Mouse (Mus musculus) lung, postnatal 0 days (tissue): Measurements from ENCODE around the gene 1700109H08Rik. TPM values are rescaled to one million over a fixed set of nuclear protein-coding genes. Genes with fewer than 3 reads are reported as not detected.
A peak's percentile ranks its signal among the peaks of the same experiment; 100 is the strongest.

ENCODE experiments used
- ATAC-seq: fragments of 200-750 bp; cut with Nextera tagmentation; 2 replicates; pipeline ENCODE4 v1.8.0; 2017; ENCODE audit warnings: moderate library complexity
- DNase-seq: peaks from one replicate; pipeline ENCODE4 v3.0.0-alpha.2; 2016; ENCODE audit warnings: low spot score
- H3K27ac ChIP-seq: fragments of 300-500 bp; sonication (generic); 2 replicates; pipeline ENCODE4 v1.5.1; 2014; ENCODE audit warnings: antibody characterized with exemption, mild to moderate bottlenecking, low read length, mixed read lengths
- H3K27me3 ChIP-seq: fragments of 300-500 bp; sonication (generic); replicated peaks from 2 replicates; pipeline ENCODE4 v1.6.1; 2014; ENCODE audit warnings: low read length, mixed read lengths; ENCODE audit not compliant: insufficient read depth
- H3K36me3 ChIP-seq: fragments of 300-500 bp; sonication (generic); 2 replicates; pipeline ENCODE4 v1.6.1; 2014; ENCODE audit warnings: low read length, mixed read lengths; ENCODE audit not compliant: insufficient read depth
- H3K4me1 ChIP-seq: fragments of 300-500 bp; sonication (generic); 2 replicates; pipeline ENCODE4 v1.6.1; 2014; ENCODE audit warnings: antibody characterized with exemption, low read depth, low read length, mixed read lengths; ENCODE audit not compliant: insufficient read depth
- H3K4me2 ChIP-seq: fragments of 300-500 bp; sonication (generic); replicated peaks from 2 replicates; pipeline ENCODE4 v1.6.1; 2014; ENCODE audit warnings: low read depth, mild to moderate bottlenecking, low read length, moderate library complexity, mixed read lengths
- H3K4me3 ChIP-seq: fragments of 300-500 bp; sonication (generic); 2 replicates; pipeline ENCODE4 v1.5.1; 2014; ENCODE audit warnings: low read depth, low read length
- H3K9ac ChIP-seq: fragments of 300-500 bp; sonication (generic); replicated peaks from 2 replicates; pipeline ENCODE4 v1.6.1; 2014; ENCODE audit warnings: low read depth, mild to moderate bottlenecking
- H3K9me3 ChIP-seq: fragments of 300-500 bp; sonication (generic); 2 replicates; pipeline ENCODE4 v1.6.1; 2016; ENCODE audit warnings: low read length, mixed read lengths
- CTCF ChIP-seq: IDR thresholded peaks from 2 replicates; pipeline ENCODE4 v1.5.1; 2016; ENCODE audit warnings: antibody characterized with exemption, mild to moderate bottlenecking
- EP300 ChIP-seq: IDR thresholded peaks from 2 replicates; pipeline ENCODE4 v1.6.1; 2016; ENCODE audit warnings: antibody characterized with exemption, mild to moderate bottlenecking, control low read depth
- WGBS: fragments of 180-500 bp; shearing (Covaris S2); extraction: QIAGEN DNeasy Blood & Tissue Kit; methylation state at CpG from one replicate; pipeline ENCODE4 v1.1.7; 2014; 5-methylcytosine and 5-hydroxymethylcytosine counted together
- polyA plus RNA-seq: library from polyadenylated mRNA; unstranded; fragments of >200 nt; fragmentation: Nextera tagmentation; extraction: Ambion mirVana; gene quantifications from 2 replicates; pipeline ENCODE4 v1.2.1, GENCODE M21; 2015

Gene 1700109H08Rik
- polyA plus RNA-seq, 1 experiment from 2014 or later: 0.84 TPM

GRCm38 (mm10) chr5:3632285-3632684, 60.9 kb downstream of the 1700109H08Rik start:
- ATAC-seq (no peak), DNase-seq (no peak)
- no peak for TF ChIP-seq EP300
- no peak for TF ChIP-seq CTCF
- Histone ChIP-seq H3K9ac (no peak overlapping the region), H3K4me3 (no peak overlapping the region), H3K4me2 (no peak overlapping the region), H3K27ac (no peak overlapping the region), H3K9me3 (no peaks in the 10 kb centered on the region), H3K27me3 (no peaks in the 10 kb centered on the region), H3K4me1 (no peaks in the 10 kb centered on the region), H3K36me3 (peaks cover 6% of the 10 kb centered on the region; the same call in 1 of the 2 replicates)
- 82% methylated on average over 5 of the region's 5 CpGs for WGBS

GRCm38 (mm10) chr5:3633315-3633714, 61.9 kb downstream of the 1700109H08Rik start:
- Histone ChIP-seq H3K9me3 (no peaks in the 10 kb centered on the region), H3K36me3 (peaks cover 6% of the 10 kb centered on the region; the same call in 1 of the 2 replicates), H3K4me2 (no peak overlapping the region), H3K27ac (no peak overlapping the region), H3K4me3 (no peak overlapping the region), H3K27me3 (no peaks in the 10 kb centered on the region), H3K9ac (no peak overlapping the region), H3K4me1 (no peaks in the 10 kb centered on the region)
- DNase-seq: no peak
- ATAC-seq: no peak
- 94% methylated on average over 13 of the region's 13 CpGs for WGBS
- TF ChIP-seq EP300 (no peak), CTCF (no peak)

- ATAC-seq: no peak
- no peaks in the 10 kb centered on the region for H3K4me1 ChIP-seq
- H3K27ac ChIP-seq: no peak overlapping the region
- no peak for DNase-seq
- WGBS: 69% methylated on average over 4 of the region's 4 CpGs
- H3K36me3 ChIP-seq: peaks cover 6% of the 10 kb centered on the region; the same call in 1 of the 2 replicates
- H3K4me3 ChIP-seq: no peak overlapping the region
- H3K27me3 ChIP-seq: no peaks in the 10 kb centered on the region
- H3K9ac ChIP-seq: no peak overlapping the region
- H3K9me3 ChIP-seq: no peaks in the 10 kb centered on the region
- H3K4me2 ChIP-seq: no peak overlapping the region
- peak; percentile 52 for TF ChIP-seq CTCF
- TF ChIP-seq EP300: no peak
These were observed 62.6 kb downstream of the 1700109H08Rik start for GRCm38 (mm10) chr5:3633951-3634350.

Other genes with a start within 250 kb of the 1700109H08Rik start
- gene Cdk6, start 230.1 kb upstream of the 1700109H08Rik start, polyA plus RNA-seq: 19.7 and 27.7 TPM in 2 replicates
- 21.0 and 22.2 TPM in 2 replicates for gene Fam133b, start 27.7 kb upstream of the 1700109H08Rik start, polyA plus RNA-seq
- 10.9 TPM in 2 replicates for gene Pex1, start 24.5 kb downstream of the 1700109H08Rik start, polyA plus RNA-seq
- gene Rbm48, start 25.0 kb downstream of the 1700109H08Rik start, polyA plus RNA-seq: 7.8 and 10.5 TPM in 2 replicates
- gene Tmbim7, start 79.6 kb downstream of the 1700109H08Rik start, polyA plus RNA-seq: not detected in 2 replicates
- gene Gatad1, start 85.6 kb downstream of the 1700109H08Rik start, polyA plus RNA-seq: 63.3 and 63.5 TPM in 2 replicates
- 6.8 and 7.5 TPM in 2 replicates for gene Ankib1, start 231.4 kb downstream of the 1700109H08Rik start, polyA plus RNA-seq
- 30.8 and 33.7 TPM in 2 replicates for gene Krit1, start 231.6 kb downstream of the 1700109H08Rik start, polyA plus RNA-seq